Mouse (Mus musculus) mouse embryonic stem cell (cell line): ENCODE measurements around the gene Shank2.

Experiments used
- in situ Hi-C, 2 experiments: fragments of 300-500 bp; cut with MboI; formaldehyde crosslinking; loops; 1 replicate in 1 of 2; 3 replicates in 1 of 2; pipeline ENCODE4 v1.14.3; 2019 to 2020; ENCODE audit warnings: low sequenced_read_pairs in 2 of 2, low pct_unique_long_range_greater_than_20kb in 1 of 2, mixed read lengths in 1 of 2; ENCODE audit not compliant: unreplicated experiment in 1 of 2

The Shank2 gene

GRCm38 (mm10) chr7:144238992-144239391, 237.3 kb downstream of the Shank2 start:
- in situ Hi-C loops, result no loop called here

DNA sequence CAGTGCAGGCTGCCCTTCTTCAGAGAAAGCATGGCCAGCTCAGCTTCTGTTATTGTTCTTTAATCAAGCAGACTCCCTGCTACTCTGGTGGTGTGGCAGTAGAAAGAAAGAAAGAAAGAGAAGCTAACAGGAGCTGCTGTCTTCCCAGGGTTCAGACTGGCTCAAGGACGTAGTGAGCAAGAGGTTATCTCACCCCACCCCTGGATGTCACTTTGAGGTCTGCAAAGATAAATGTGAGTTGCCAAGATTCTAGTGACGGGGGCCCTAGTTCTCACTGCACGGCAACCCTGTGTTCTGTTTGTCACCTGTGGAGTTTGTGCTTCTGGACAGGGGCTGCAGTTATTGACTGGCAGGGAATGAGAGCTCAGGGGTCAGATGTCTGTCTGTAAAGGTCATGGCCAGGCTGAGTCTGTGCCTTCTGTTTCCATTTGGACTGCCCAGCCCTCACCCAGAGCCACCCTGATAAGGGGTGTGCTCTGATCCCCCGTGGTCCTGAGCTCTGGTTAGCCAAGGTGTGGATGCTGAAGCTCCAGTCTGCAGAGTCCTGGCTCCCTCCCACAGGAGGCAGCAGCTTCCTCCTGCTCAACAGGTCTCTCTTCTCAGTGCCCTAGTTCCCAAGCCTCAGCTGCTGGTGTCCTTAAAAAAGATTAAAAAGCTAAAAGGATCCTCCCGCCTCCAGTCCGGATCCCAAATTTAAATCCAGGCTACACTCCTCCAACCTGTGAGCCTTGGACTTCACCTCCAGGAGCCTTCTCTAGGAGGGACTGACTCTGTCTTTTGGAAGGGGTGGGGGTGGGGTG, 238.0 kb downstream of the Shank2 start:
- in situ Hi-C loops, result no loop called here

GRCm38 (mm10) chr7:144240736-144241343, 239.1 kb downstream of the Shank2 start:
- in situ Hi-C loops, result no loop called here

GRCm38 (mm10) chr7:144244203-144244602, 242.5 kb downstream of the Shank2 start:
- in situ Hi-C loops, result no loop called here

DNA sequence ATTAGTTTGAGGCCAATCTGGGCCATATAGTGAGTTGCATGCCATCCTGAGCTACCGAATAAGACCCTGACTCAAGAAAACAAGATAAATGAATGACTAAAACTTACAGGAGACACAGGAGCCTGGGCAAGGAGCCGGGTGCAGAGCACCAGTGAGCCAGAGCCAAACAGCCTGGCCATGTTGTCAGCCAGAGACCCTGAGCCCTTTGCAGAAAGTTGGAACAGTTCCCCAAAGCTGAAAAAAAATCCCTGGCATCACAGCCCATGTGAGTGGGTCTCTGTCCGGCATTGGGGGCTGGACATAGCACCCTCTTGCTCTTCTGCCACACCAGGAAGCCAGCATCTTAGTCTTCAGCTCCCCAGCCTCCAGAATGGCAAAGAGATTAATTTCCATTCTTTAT, 244.5 kb downstream of the Shank2 start:
- in situ Hi-C loops, result no loop called here

- in situ Hi-C loops, result no loop called here
Observed at GRCm38 (mm10) chr7:144248686-144249422, 247.1 kb downstream of the Shank2 start.

GRCm38 (mm10) chr7:144250791-144251190, 249.1 kb downstream of the Shank2 start:
- in situ Hi-C loops, result no loop called here

DNA sequence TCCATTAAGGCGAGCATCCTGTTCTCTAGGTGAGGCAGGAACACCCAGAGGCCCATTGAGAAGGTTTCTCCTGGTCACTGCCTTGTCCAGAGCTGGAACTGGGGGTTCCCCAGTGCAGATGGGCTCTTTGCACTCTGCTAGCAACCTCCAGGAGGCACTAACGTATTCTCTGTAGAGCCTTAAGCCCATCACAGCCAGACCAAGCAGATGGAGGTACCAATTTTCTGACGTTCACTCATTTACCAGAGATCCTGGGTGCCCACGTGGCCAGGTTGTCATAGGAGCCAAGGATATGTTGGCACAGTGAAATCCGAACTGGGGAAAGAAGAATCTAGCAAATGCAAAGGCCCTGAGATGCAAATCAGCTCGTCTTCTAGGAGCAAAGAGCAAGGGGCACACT, 249.5 kb downstream of the Shank2 start:
- in situ Hi-C loops, result no loop called here

DNA sequence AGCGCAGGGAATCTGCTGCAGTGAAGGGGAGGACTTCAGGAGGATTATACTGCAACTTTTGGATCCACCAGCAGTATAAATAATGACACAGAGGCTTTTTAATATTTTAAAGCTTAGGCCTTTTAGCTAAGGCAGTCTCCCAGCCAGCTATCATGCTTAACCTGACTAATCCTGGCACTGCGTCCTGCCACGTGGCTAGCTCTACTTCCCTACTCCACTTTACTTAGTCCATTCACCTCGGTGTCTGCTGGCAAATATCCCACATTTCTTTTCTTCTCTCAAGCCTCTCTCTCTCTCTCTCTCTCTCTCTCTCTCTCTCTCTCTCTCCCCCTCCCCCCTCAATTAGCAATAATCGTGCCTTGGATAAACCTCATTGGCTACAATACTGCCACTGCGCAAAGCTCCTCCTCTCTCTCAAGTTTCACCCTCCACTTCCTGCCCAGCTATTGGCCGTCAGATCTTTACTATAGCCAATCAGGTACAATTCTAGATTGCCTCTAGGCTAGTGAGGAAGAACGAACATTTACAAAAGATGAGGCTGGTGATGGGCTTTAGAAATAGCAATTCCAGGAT, 253.0 kb downstream of the Shank2 start:
- in situ Hi-C loops, result no loop called here

GRCm38 (mm10) chr7:144257821-144258220, 256.1 kb downstream of the Shank2 start:
- in situ Hi-C loops, result no loop called here

DNA sequence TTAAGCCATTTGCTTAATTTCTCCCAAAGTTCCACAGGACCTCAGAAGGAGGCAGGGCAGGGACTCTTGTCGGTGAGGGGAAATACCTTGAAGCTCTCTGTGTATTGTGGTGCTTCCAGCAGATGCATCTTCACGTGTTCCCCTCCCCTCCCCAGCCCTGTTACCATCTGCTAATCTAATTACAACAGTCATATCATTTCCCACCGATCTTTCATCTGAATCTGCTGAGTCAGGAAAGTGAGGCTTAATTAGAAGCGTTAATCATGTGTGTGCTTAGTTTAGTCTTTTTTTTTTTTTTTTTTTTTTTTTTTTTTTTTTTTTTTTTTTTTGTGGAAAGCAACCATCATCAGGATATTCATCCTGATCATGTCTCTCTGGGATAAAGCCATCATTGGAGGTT, 256.6 kb downstream of the Shank2 start:
- in situ Hi-C loops, result no loop called here

- in situ Hi-C loops, result no loop called here
Observed at GRCm38 (mm10) chr7:144262666-144263065, 260.9 kb downstream of the Shank2 start.

GRCm38 (mm10) chr7:144266745-144267144, 265.0 kb downstream of the Shank2 start:
- in situ Hi-C loops, result no loop called here

DNA sequence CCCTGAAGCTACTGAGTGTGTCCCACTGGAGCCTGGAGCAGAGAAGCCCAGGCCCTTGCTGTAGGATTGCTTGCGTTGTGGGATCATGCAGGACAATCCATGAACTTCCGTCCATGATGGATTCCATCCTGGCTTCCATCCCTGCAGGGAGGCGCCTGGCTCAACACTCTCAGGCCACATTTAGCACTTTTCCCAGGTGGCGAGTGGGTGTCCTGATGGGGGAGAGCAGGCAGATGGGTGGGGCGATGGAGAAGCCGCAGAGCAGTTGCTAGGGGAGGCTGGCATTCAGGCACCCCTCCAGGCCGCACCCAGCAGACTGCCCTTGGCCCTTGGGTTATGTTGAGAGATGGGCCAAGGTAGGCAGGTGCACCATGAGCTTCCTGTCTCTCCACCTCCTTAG, 266.6 kb downstream of the Shank2 start:
- in situ Hi-C loops, result no loop called here

GRCm38 (mm10) chr7:144268778-144269177, 267.1 kb downstream of the Shank2 start:
- in situ Hi-C loops, result no loop called here

- in situ Hi-C loops, result no loop called here
Observed at GRCm38 (mm10) chr7:144271074-144271473, 269.3 kb downstream of the Shank2 start.

DNA sequence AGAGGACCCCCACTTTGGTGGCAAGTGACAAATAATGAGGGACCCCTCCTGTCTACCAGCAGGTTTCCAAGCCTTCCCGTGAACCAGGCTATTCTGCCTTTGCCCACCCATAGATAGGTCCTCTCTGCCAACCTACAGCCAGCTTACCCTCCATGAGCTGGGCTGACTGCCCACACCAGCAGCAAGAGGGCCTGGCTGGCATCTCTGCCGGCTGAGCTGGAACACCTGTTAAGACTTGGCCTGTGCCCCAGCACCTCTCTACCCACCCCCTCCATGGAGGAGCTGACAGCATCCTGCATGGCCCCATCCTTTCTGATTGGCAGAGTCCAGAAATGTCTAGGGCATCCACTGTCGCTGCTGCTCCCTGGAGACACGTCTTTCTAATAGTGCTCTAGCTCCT, 277.0 kb downstream of the Shank2 start:
- in situ Hi-C loops, result no loop called here

DNA sequence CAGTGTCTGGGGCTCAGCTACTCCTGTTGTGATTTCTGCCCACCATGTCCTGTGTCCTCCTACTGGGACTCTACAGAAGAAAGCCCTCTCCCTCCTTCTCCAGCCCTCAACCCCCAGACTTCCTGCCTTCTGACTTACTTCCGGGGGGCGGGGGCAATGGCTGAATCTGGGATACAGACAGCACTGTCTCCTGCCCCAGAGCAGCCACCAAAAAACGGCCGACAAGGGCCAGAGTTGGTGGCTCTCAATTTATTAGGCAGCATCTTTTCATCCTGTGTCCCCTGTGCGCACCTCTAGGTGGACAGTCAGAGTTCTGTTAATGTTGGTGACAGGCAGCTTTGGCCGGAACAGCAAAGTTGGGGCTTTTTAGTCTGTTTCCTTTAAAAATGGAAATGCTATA, 282.0 kb downstream of the Shank2 start:
- in situ Hi-C loops, result no loop called here
